Mouse (Mus musculus): ENCODE results near the gene Rbms3. TPM values are rescaled to one million over a fixed set of nuclear protein-coding genes. Genes with fewer than 3 reads are reported as not detected.

Rbms3 gene
- polyA plus RNA-seq, 1 experiment from 2014 or later = 90.2 TPM

DNA sequence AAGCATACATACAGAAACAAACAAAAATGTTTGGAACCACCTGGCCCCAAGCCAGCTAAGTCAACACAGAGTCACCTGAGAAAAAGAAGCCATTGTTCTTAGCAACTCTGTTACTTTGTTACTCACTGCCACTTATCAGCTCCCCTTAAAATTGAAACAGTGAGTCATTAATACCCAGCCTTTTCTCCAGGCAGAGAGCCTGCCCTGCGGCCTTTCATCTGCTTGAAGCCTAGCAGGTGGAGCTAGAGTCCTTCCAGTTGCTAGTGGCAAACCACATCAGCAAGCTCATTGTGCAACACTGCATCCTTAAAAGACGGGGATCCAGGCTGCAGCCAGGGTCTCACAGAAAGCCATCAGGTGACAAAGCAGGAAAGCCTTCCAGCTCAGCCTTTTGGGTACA, 495.7 kb downstream of the Rbms3 start:
- peak; percentile 85 for ATAC-seq (ENCODE audit: insufficient number of reproducible peaks, insufficient read depth, low FRiP score, low read depth)
- 0 out of 2 replicates have a peak, but pooled peaks cover 2% of the 10 kb centered on the region for H3K4me1 ChIP-seq (ENCODE audit: control insufficient read depth, insufficient read depth, low read length)
- H3K27me3 ChIP-seq (ENCODE audit: control insufficient read depth, insufficient read depth, low read length) = no peaks in the 10 kb centered on the region
- H3K4me3 ChIP-seq (ENCODE audit: low read depth, low read length) = no peak overlapping the region
- H3K9ac ChIP-seq (replicated peaks; ENCODE audit: low read depth, low read length) = no peak overlapping the region
- no peaks in the 10 kb centered on the region for H3K9me3 ChIP-seq (ENCODE audit: control insufficient read depth, low read depth, low read length)
- peak overlapping the region; percentile 10; the same call in 1 of the 2 replicates for H3K27ac ChIP-seq (ENCODE audit: low read length)
- no peaks in the 10 kb centered on the region for H3K36me3 ChIP-seq (ENCODE audit: control insufficient read depth, insufficient read depth, low read length)
- WGBS = 35% methylated on average over 2 of the region's 2 CpGs
- no peak overlapping the region for H3K4me2 ChIP-seq (replicated peaks; ENCODE audit: low read depth, low read length)

GRCm38 (mm10) chr9:117126816-117127215, 502.9 kb downstream of the Rbms3 start:
- Histone ChIP-seq H3K4me3 (ENCODE audit: low read depth, low read length) (no peak overlapping the region), H3K9ac (replicated peaks; ENCODE audit: low read depth, low read length) (no peak overlapping the region), H3K9me3 (ENCODE audit: control insufficient read depth, low read depth, low read length) (no peaks in the 10 kb centered on the region), H3K4me1 (ENCODE audit: control insufficient read depth, insufficient read depth, low read length) (peaks cover 17% of the 10 kb centered on the region; the same call in 1 of the 2 replicates), H3K27ac (ENCODE audit: low read length) (no peak overlapping the region), H3K36me3 (ENCODE audit: control insufficient read depth, insufficient read depth, low read length) (no peaks in the 10 kb centered on the region), H3K27me3 (ENCODE audit: control insufficient read depth, insufficient read depth, low read length) (no peaks in the 10 kb centered on the region), H3K4me2 (replicated peaks; ENCODE audit: low read depth, low read length) (no peak overlapping the region)
- ATAC-seq (ENCODE audit: insufficient number of reproducible peaks, insufficient read depth, low FRiP score, low read depth) = no peak
- WGBS = 39% methylated on average over 8 of the region's 8 CpGs

- no peak for ATAC-seq (ENCODE audit: insufficient number of reproducible peaks, insufficient read depth, low FRiP score, low read depth)
- WGBS = 60% methylated on average over 6 of the region's 6 CpGs
- H3K4me1 ChIP-seq (ENCODE audit: control insufficient read depth, insufficient read depth, low read length) = peaks cover 17% of the 10 kb centered on the region; the same call in 1 of the 2 replicates
Measured at GRCm38 (mm10) chr9:117125844-117126243, 503.9 kb downstream of the Rbms3 start.

GRCm38 (mm10) chr9:117121572-117121971, 508.1 kb downstream of the Rbms3 start:
- H3K27ac ChIP-seq (ENCODE audit: low read length) = no peak overlapping the region
- H3K4me1 ChIP-seq (ENCODE audit: control insufficient read depth, insufficient read depth, low read length) = 0 out of 2 replicates have a peak, but pooled peaks cover 4% of the 10 kb centered on the region
- H3K9me3 ChIP-seq (ENCODE audit: control insufficient read depth, low read depth, low read length) = no peaks in the 10 kb centered on the region
- no peak overlapping the region for H3K4me3 ChIP-seq (ENCODE audit: low read depth, low read length)
- H3K9ac ChIP-seq (replicated peaks; ENCODE audit: low read depth, low read length) = no peak overlapping the region
- no peak overlapping the region for H3K4me2 ChIP-seq (replicated peaks; ENCODE audit: low read depth, low read length)
- 0 out of 2 replicates have a peak, but pooled peaks have one; percentile 42 for ATAC-seq (ENCODE audit: insufficient number of reproducible peaks, insufficient read depth, low FRiP score, low read depth)
- H3K27me3 ChIP-seq (ENCODE audit: control insufficient read depth, insufficient read depth, low read length) = no peaks in the 10 kb centered on the region
- H3K36me3 ChIP-seq (ENCODE audit: control insufficient read depth, insufficient read depth, low read length) = no peaks in the 10 kb centered on the region
- WGBS = 62% methylated on average over 6 of the region's 6 CpGs

More at GRCm38 (mm10) chr9:117125844-117126243, 503.9 kb downstream of the Rbms3 start:
- Histone ChIP-seq H3K4me3 (ENCODE audit: low read depth, low read length) (no peak overlapping the region), H3K9ac (replicated peaks; ENCODE audit: low read depth, low read length) (no peak overlapping the region), H3K9me3 (ENCODE audit: control insufficient read depth, low read depth, low read length) (no peaks in the 10 kb centered on the region), H3K36me3 (ENCODE audit: control insufficient read depth, insufficient read depth, low read length) (no peaks in the 10 kb centered on the region), H3K27ac (ENCODE audit: low read length) (no peak overlapping the region), H3K4me2 (replicated peaks; ENCODE audit: low read depth, low read length) (no peak overlapping the region), H3K27me3 (ENCODE audit: control insufficient read depth, insufficient read depth, low read length) (no peaks in the 10 kb centered on the region)

GRCm38 (mm10) chr9:117117181-117117729, 512.5 kb downstream of the Rbms3 start:
- WGBS = 69% methylated on average over 10 of the region's 10 CpGs
- H3K9ac ChIP-seq (replicated peaks; ENCODE audit: low read depth, low read length) = no peak overlapping the region
- H3K4me2 ChIP-seq (replicated peaks; ENCODE audit: low read depth, low read length) = no peak overlapping the region
- no peak overlapping the region for H3K27ac ChIP-seq (ENCODE audit: low read length)
- H3K27me3 ChIP-seq (ENCODE audit: control insufficient read depth, insufficient read depth, low read length) = no peaks in the 10 kb centered on the region
- ATAC-seq (ENCODE audit: insufficient number of reproducible peaks, insufficient read depth, low FRiP score, low read depth) = no peak
- H3K4me3 ChIP-seq (ENCODE audit: low read depth, low read length) = no peak overlapping the region
- no peaks in the 10 kb centered on the region for H3K36me3 ChIP-seq (ENCODE audit: control insufficient read depth, insufficient read depth, low read length)
- no peaks in the 10 kb centered on the region for H3K9me3 ChIP-seq (ENCODE audit: control insufficient read depth, low read depth, low read length)
- H3K4me1 ChIP-seq (ENCODE audit: control insufficient read depth, insufficient read depth, low read length) = 0 out of 2 replicates have a peak, but pooled peaks cover 6% of the 10 kb centered on the region

- no peak overlapping the region for H3K4me3 ChIP-seq (ENCODE audit: low read depth, low read length)
- H3K9ac ChIP-seq (replicated peaks; ENCODE audit: low read depth, low read length) = no peak overlapping the region
- ATAC-seq (ENCODE audit: insufficient number of reproducible peaks, insufficient read depth, low FRiP score, low read depth) = no peak
- 59% methylated on average over 2 of the region's 2 CpGs for WGBS
- H3K36me3 ChIP-seq (ENCODE audit: control insufficient read depth, insufficient read depth, low read length) = no peaks in the 10 kb centered on the region
- no peak overlapping the region for H3K4me2 ChIP-seq (replicated peaks; ENCODE audit: low read depth, low read length)
- no peak overlapping the region for H3K27ac ChIP-seq (ENCODE audit: low read length)
- no peaks in the 10 kb centered on the region for H3K9me3 ChIP-seq (ENCODE audit: control insufficient read depth, low read depth, low read length)
- 0 out of 2 replicates have a peak, but pooled peaks cover 6% of the 10 kb centered on the region for H3K4me1 ChIP-seq (ENCODE audit: control insufficient read depth, insufficient read depth, low read length)
- no peaks in the 10 kb centered on the region for H3K27me3 ChIP-seq (ENCODE audit: control insufficient read depth, insufficient read depth, low read length)
Measured at GRCm38 (mm10) chr9:117115609-117116008, 514.1 kb downstream of the Rbms3 start.

DNA sequence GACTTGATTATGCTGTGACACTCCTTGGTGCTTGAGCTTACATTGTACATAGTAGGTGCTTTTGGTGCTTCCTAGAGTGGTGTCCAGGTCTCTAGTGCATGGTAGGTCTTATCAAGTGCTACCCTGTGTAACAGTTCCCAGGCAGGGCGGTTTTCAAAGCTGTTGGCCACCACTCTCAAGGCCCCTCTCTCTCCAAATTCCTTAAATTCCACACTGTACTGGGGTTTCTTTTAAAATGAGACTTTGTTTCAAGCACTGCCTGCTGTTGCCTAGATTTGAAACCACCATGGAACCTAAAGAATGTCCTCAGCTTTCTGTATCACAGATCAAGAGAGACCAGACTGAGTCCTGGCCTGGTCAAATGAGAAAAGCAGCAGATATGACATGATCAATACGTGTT, 516.1 kb downstream of the Rbms3 start:
- 33% methylated on average over 2 of the region's 2 CpGs for WGBS
- H3K9me3 ChIP-seq (ENCODE audit: control insufficient read depth, low read depth, low read length) = no peaks in the 10 kb centered on the region
- H3K27me3 ChIP-seq (ENCODE audit: control insufficient read depth, insufficient read depth, low read length) = no peaks in the 10 kb centered on the region
- H3K4me2 ChIP-seq (replicated peaks; ENCODE audit: low read depth, low read length) = no peak overlapping the region
- peaks cover 4% of the 10 kb centered on the region; the same call in 1 of the 2 replicates for H3K36me3 ChIP-seq (ENCODE audit: control insufficient read depth, insufficient read depth, low read length)
- H3K4me3 ChIP-seq (ENCODE audit: low read depth, low read length) = no peak overlapping the region
- ATAC-seq (ENCODE audit: insufficient number of reproducible peaks, insufficient read depth, low FRiP score, low read depth) = no peak; the same call in 1 of the 2 replicates
- no peak overlapping the region for H3K9ac ChIP-seq (replicated peaks; ENCODE audit: low read depth, low read length)
- no peak overlapping the region for H3K27ac ChIP-seq (ENCODE audit: low read length)
- 0 out of 2 replicates have a peak, but pooled peaks cover 6% of the 10 kb centered on the region for H3K4me1 ChIP-seq (ENCODE audit: control insufficient read depth, insufficient read depth, low read length)

DNA sequence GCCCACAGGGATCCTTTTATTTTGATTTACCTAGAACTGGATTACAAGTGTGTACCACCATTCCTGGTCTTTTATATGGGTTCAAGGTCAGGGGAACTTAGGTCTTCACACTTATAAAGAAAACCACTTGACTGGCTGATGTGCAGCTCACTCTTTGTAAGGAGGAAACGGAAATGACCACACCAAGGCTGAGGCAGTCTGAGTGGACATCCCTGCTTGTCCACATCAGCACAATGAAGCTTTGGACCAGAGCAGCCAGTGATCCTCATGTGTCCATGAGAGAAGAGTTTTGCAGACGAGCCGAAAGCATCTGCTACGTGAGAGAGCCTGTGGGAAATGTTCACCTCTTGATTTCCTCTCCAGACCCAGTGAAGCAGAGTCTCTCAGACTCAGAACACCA, 521.8 kb downstream of the Rbms3 start:
- no peaks in the 10 kb centered on the region for H3K9me3 ChIP-seq (ENCODE audit: control insufficient read depth, low read depth, low read length)
- H3K9ac ChIP-seq (replicated peaks; ENCODE audit: low read depth, low read length) = no peak overlapping the region
- H3K4me2 ChIP-seq (replicated peaks; ENCODE audit: low read depth, low read length) = no peak overlapping the region
- WGBS = 89% methylated on average over 4 of the region's 4 CpGs
- ATAC-seq (ENCODE audit: insufficient number of reproducible peaks, insufficient read depth, low FRiP score, low read depth) = no peak
- peaks cover 4% of the 10 kb centered on the region; the same call in 1 of the 2 replicates for H3K36me3 ChIP-seq (ENCODE audit: control insufficient read depth, insufficient read depth, low read length)
- no peaks in the 10 kb centered on the region for H3K4me1 ChIP-seq (ENCODE audit: control insufficient read depth, insufficient read depth, low read length)
- H3K4me3 ChIP-seq (ENCODE audit: low read depth, low read length) = no peak overlapping the region
- H3K27ac ChIP-seq (ENCODE audit: low read length) = no peak overlapping the region
- H3K27me3 ChIP-seq (ENCODE audit: control insufficient read depth, insufficient read depth, low read length) = no peaks in the 10 kb centered on the region
